ENCODE assay signal across 1 mouse cellular context in genomic region chr7:127309951-127310350, GRCm38 (mm10).
TF ChIP-seq lines count a peak whose summit lies in the region.

No protein-coding gene starts in this region.

TF ChIP-seq in myocyte, 11 proteins besides CTCF, POLR2A, EP300 and RAD21 (continued from another document):
- TF ChIP-seq REST (IDR thresholded peaks at IDR 0.05; ENCODE audit: insufficient read depth, insufficient read length): no peak
